Mouse (Mus musculus) monocyte, adult 2 months (primary cell): ENCODE results near the gene BC005537.
"Not testable (repeated sequence)": the region's sequence is repeated elsewhere in the genome, so short reads cannot be mapped to it uniquely, and the experiment has no call there.

ENCODE experiments used
- DNase-seq, 2 experiments: peaks; one replicate each; pipeline ENCODE4 v3.0.0; 2022; ENCODE audit warnings: low spot score in 2 of 2, low read depth in 1 of 2

Gene BC005537

DNA sequence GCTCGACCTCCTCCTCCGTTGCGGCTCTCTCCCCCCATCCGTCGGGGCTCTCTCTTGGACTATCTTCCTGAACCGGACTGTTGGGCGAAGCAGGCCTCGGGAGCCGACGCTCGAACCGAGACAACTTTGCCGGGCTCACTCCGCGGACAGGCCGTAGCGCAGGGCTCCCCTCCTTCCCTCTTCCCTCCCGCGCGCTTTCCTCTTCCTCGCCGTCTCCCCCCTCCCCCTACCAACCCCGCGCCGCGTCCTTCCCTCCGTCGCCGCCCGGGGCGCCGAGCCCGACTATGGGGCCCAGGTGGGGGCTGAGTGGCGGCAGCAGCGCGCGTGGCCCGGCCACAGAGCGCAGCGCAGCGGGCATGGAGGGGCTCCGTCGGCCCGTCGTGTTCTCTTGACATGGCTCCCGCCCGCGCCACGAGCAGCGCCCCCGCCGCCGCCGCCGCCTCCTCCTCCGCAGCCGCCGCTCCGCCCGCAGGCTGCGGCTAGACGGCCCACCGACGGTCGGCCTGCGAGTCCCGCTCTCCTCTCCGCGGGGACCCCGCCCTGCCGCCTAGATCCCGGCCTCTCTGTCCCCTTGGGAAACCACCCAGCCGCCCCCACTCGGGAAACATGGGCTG, at the start of gene BC005537:
TSS of gene BC005537 (plus strand) at position 350 of the 614 bp plus-strand sequence.
- peak in 1 of 2 experiments; percentile 49 for DNase-seq

DNA sequence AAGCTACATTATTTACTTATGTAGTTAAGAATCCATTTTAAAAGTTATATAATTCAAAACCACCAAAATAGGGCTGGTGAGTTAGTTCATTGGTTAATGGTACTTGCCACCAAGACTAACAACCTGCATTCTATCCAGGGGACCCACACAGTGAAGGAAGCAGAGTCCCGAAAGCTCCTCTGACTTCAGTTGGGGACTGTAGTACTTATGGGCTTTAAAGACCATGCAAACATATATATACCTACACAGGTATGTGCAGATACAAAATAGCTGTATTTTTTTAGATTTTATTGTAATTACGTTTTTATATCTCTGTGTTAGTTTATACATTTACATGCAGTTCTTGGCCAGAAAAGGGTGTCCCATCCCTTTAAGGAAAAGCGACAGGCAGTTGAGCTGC, 44.7 kb upstream of the BC005537 start:
- no peak for DNase-seq

- DNase-seq = no peak
These were observed 43.5 kb upstream of the BC005537 start for GRCm38 (mm10) chr13:24757820-24758564.

GRCm38 (mm10) chr13:24759451-24759850, 42.0 kb upstream of the BC005537 start:
- no peak for DNase-seq

DNA sequence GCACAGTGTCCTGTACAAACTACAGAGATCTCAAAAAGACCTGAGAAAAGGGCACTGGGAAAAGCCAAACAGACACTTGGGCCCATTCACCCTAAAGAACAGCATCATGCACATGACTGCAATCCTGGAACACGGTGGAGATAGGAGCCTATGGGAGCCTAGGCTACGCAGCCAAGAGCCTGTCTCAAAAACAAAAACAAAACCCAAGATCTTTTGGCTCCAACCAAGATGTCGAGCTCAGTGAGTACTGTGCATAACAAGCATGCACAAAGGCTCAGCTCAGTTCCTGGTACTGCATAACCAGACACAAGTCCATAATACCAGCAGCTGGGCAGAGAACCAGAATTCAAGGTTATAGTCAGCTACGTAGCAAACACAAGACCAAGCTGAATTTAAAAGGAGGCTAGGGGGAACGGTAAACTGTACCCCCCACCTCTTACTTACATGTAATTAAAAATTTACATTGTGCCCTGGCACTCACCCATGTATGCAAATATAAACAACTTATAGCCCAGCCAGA, 41.0 kb upstream of the BC005537 start:
- no peak for DNase-seq

DNA sequence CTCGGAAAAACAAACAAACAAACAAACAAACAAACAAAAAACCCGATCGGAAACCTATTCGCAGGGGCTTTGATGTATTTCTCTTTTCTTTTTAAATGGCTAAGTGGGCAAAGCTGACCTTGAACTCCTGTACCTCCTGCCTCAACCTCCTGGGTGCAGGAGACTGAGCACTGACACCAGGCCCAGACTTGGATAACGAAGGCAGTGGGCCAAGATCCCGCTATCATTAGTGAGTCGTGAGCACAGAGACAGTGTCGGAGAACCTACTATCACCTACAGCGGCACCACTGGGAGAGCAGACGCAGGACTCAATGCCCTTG, 40.4 kb upstream of the BC005537 start:
- no peak for DNase-seq

GRCm38 (mm10) chr13:24761403-24762227, 39.8 kb upstream of the BC005537 start, which contains the start of gene Gmnn:
Gene Gmnn, minus strand, starts transcription at chr13:24761923.
- DNase-seq = peak; percentile 58 to 76

GRCm38 (mm10) chr13:24762254-24762653, 39.2 kb upstream of the BC005537 start:
- DNase-seq = no peak

DNA sequence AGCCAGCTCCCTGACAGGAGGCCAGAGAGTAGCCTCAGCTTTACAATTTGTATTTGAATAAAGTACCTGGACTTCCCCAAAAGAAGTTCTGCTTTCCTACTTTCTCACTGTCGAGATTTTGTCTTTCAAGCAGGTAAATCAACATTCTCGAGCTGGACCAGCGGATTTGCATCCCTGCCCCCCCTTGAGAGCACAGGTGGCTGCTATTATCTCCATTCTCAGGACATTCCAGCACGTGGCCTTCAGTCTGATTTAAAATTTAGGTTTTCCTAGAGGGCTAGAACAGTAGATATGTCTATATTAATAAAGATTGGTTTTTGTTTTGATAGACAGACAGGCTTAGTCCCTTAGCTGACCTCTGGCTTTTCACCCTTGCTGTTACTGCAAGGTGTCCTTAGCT, 33.6 kb upstream of the BC005537 start:
- not testable (repeated sequence) for DNase-seq

DNA sequence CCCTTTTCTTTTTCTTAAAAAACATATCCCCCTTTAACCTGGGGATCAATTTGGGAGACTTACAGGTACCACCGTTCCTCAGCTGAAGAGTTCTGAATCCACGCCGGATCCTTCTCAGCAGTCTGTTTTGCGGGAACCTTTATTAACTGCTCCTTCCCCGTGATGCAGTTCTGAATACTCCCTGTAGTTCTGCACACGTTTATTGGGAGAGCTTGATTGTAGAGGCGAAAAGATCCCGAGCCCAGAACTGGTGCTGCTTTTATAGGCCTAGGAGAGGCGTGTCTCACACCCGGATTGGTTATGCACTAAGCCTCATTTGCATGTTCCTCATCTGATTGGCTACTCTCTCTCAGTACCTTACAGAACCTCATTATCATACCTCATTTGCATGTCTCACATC, 30.0 kb upstream of the BC005537 start:
- not testable (repeated sequence) for DNase-seq

- DNase-seq = peak; percentile 32 to 49
These were observed 25.2 kb upstream of the BC005537 start for GRCm38 (mm10) chr13:24776146-24776844.

GRCm38 (mm10) chr13:24778026-24778425, 23.4 kb upstream of the BC005537 start:
- no peak for DNase-seq

GRCm38 (mm10) chr13:24778706-24779380, 22.6 kb upstream of the BC005537 start:
- no peak for DNase-seq

- DNase-seq = no peak
These were observed 19.5 kb upstream of the BC005537 start for GRCm38 (mm10) chr13:24781916-24782315.

DNA sequence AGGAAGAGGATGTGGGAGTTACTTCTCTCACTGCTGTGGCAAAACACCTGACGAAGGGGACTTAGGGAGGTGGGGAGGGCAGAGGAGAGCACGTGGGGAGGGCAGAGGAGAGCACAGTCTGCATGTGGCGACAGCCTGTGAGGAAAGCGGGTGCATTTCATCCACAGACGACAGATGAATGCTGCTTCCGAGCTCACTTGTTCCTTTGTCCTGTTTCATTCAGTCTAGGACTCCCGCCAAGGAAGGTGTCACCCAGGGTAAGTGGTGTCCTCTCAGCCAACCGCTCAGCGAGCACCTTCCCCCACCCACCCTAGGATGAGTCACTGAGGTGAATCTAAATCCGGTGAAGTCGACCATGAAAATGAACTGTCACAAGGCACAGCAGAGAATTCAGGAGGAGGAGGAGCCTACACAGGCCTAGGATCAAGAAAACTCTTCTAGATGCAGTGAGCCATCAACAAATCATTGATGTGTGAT, 15.4 kb upstream of the BC005537 start:
- DNase-seq = no peak

GRCm38 (mm10) chr13:24787477-24787876, 14.0 kb upstream of the BC005537 start:
- no peak for DNase-seq

DNA sequence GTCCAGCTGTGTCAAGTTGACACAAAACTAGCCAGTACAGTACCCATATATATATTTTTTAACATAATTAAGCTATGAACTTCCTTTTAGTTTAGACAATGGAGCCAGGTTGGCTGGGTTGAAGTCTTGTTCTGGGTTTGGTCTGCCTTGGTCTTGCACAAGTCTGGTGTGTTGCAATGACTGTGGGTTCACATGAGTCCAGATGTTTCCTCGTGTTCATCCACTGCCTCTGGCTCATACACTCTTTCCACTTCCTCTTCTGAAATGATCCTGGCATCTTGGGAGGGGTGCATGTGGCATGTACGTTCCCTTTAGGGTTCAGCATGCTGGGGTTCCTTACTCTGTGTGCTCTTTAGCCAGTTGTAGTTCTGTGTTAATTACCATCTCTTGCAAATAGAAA, 10.1 kb upstream of the BC005537 start:
- peak; percentile 81 to 92 for DNase-seq

- DNase-seq = peak; percentile 14 to 40
These were observed 8.9 kb upstream of the BC005537 start for GRCm38 (mm10) chr13:24792411-24793045.

- DNase-seq = no peak
These were observed 2.8 kb upstream of the BC005537 start for GRCm38 (mm10) chr13:24798686-24799085.

- DNase-seq = no peak
These were observed 2.1 kb upstream of the BC005537 start for GRCm38 (mm10) chr13:24799378-24799777.
